Mouse (Mus musculus) heart, postnatal 0 days (tissue): Measurements from ENCODE around the gene Kcnn1.

Experiments
- CTCF ChIP-seq: IDR thresholded peaks from 2 replicates; pipeline ENCODE4 v1.5.1; 2016; ENCODE audit warnings: antibody characterized with exemption, control low read depth, low read depth
- EP300 ChIP-seq: IDR thresholded peaks from 2 replicates; pipeline ENCODE4 v1.6.1; 2016; ENCODE audit warnings: antibody characterized with exemption, low read depth

DNA sequence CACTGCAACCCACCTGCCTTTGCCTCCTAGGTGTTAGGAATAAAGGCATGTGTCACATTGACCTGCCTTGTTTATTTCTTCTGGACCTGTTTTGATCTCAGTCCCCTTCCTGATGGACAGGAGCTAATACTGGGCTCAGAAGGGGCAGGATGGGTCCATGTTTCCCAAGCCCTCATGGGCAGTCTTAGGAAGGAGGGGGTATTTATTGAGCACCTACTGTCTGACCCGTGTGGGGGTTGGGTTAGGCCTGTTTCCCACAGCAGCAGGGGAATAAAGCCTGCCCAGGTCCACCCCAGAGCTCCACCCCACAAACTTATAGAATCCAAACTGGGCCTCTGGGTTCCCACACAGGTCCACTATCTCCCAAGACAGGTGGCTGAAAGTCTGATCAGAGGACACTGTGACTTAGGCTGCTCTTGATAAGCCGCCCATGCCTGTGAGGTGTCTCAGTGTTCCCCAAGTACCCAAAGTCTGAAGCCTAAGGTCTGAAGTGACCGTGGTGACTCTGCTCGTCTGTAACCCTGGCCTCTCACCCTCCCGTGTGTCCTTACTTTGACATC is 19.8 kb downstream of the Kcnn1 start:
- TF ChIP-seq EP300: no peak
- no peak for TF ChIP-seq CTCF
